Mouse (Mus musculus): ENCODE results near the gene Git2.

Git2 gene

GRCm38 (mm10) chr5:114719003-114719927 is 56.1 kb downstream of the Git2 start:
- DNase-seq, result peak; percentile 57 to 81

- peak; percentile 92 to 94 for DNase-seq
Observed at GRCm38 (mm10) chr5:114718483-114718882, 56.8 kb downstream of the Git2 start.

GRCm38 (mm10) chr5:114717937-114718336 is 57.4 kb downstream of the Git2 start:
- DNase-seq, result no peak

GRCm38 (mm10) chr5:114717292-114717691 is 58.0 kb downstream of the Git2 start:
- DNase-seq, result peak in 1 of 2 experiments; percentile 29

GRCm38 (mm10) chr5:114714551-114714950 is 60.8 kb downstream of the Git2 start:
- peak in 1 of 2 experiments; percentile 27 for DNase-seq

- no peak for DNase-seq
Observed at GRCm38 (mm10) chr5:114709357-114709756, 66.0 kb downstream of the Git2 start.

GRCm38 (mm10) chr5:114708491-114708890 is 66.8 kb downstream of the Git2 start:
- peak; percentile 64 to 75 for DNase-seq

GRCm38 (mm10) chr5:114707265-114708068 is 67.8 kb downstream of the Git2 start, which contains the start of gene Tchp:
Gene Tchp (plus strand): TSS chr5:114707760.
- DNase-seq, result peak; percentile 97 to 99

- DNase-seq, result peak; percentile 29 to 62
Observed at GRCm38 (mm10) chr5:114702403-114703392, 72.6 kb downstream of the Git2 start.

- no peak for DNase-seq
Observed at GRCm38 (mm10) chr5:114699015-114699414, 76.3 kb downstream of the Git2 start.

GRCm38 (mm10) chr5:114698044-114698746 is 77.1 kb downstream of the Git2 start:
- DNase-seq, result peak; percentile 94 to 95

- DNase-seq, result no peak
Observed at GRCm38 (mm10) chr5:114696939-114697338, 78.4 kb downstream of the Git2 start.

GRCm38 (mm10) chr5:114695775-114696174 is 79.5 kb downstream of the Git2 start:
- no peak for DNase-seq

- DNase-seq, result peak; percentile 95 to 98
Observed at GRCm38 (mm10) chr5:114690633-114691567, 84.4 kb downstream of the Git2 start, which contains the start of gene Gltp. Gene Gltp (minus strand): TSS chr5:114690984.

GRCm38 (mm10) chr5:114689700-114690366 is 85.5 kb downstream of the Git2 start:
- DNase-seq, result peak; percentile 34 to 42

- DNase-seq, result no peak
Observed at GRCm38 (mm10) chr5:114688703-114689102, 86.6 kb downstream of the Git2 start.

GRCm38 (mm10) chr5:114687901-114688300 is 87.4 kb downstream of the Git2 start:
- DNase-seq, result no peak

- no peak for DNase-seq
Observed at GRCm38 (mm10) chr5:114686726-114687210, 88.5 kb downstream of the Git2 start.

GRCm38 (mm10) chr5:114685986-114686385 is 89.3 kb downstream of the Git2 start:
- no peak for DNase-seq
